Mouse (Mus musculus): Measurements from ENCODE around the gene Ly6c2. TPM values are rescaled to one million over a fixed set of nuclear protein-coding genes. Genes with fewer than 3 reads are reported as not detected.

Gene Ly6c2
- polyA plus RNA-seq (2012; rRNA removed) = 0.06 TPM in 1 of 2 replicates, not detected in the other

GRCm38 (mm10) chr15:75111861-75112630 is at the start of gene Ly6c2:
TSS of gene Ly6c2 (minus strand) at chr15:75111970.

GRCm38 (mm10) chr15:75154940-75155339 is 43.2 kb upstream of the Ly6c2 start, which contains the start of gene Ly6g:
TSS of gene Ly6g (plus strand) at chr15:75155240.

Other genes starting within 250 kb of the Ly6c2 start
- 0.06 TPM in 1 of 2 replicates, not detected in the other for gene 2010109I03Rik, start 214.9 kb downstream of the Ly6c2 start, polyA plus RNA-seq (2012; rRNA removed)
- gene Ly6i, start 128.5 kb downstream of the Ly6c2 start, polyA plus RNA-seq (2012; rRNA removed) = not detected in 2 replicates
- gene Ly6a, start 113.9 kb downstream of the Ly6c2 start, polyA plus RNA-seq (2012; rRNA removed) = 0.06 and 0.53 TPM in 2 replicates
- gene Ly6c1, start 63.1 kb downstream of the Ly6c2 start, polyA plus RNA-seq (2012; rRNA removed) = 0.38 and 1.0 TPM in 2 replicates
- not detected in 2 replicates for gene Ly6g, start 43.3 kb upstream of the Ly6c2 start, polyA plus RNA-seq (2012; rRNA removed)
- gene BC025446, start 104.4 kb upstream of the Ly6c2 start, polyA plus RNA-seq (2012; rRNA removed) = 0.06 and 0.11 TPM in 2 replicates
- gene Ly6f, start 156.5 kb upstream of the Ly6c2 start, polyA plus RNA-seq (2012; rRNA removed) = not detected in 2 replicates